Mouse (Mus musculus) liver, embryonic 14.5 days (tissue): ENCODE measurements around the gene Wbp4. TPM values are rescaled to one million over a fixed set of nuclear protein-coding genes. Genes with fewer than 3 reads are reported as not detected.

Experiments
- ATAC-seq: fragments of 200-750 bp; cut with Nextera tagmentation; 2 replicates; pipeline ENCODE4 v1.8.0; 2017; ENCODE audit warnings: moderate number of reproducible peaks, mild to moderate bottlenecking, moderate library complexity; ENCODE audit not compliant: insufficient read depth
- DNase-seq, 3 experiments: peaks; one replicate each; pipeline ENCODE4 v3.0.0-alpha.2; 2012 to 2013; ENCODE audit warnings: low read depth in 3 of 3, low spot score in 3 of 3
- H3K27ac ChIP-seq: fragments of 300-500 bp; sonication (generic); 2 replicates; pipeline ENCODE4 v1.5.1; 2014; ENCODE audit warnings: moderate library complexity, mild to moderate bottlenecking, control low read depth, inconsistent platforms
- H3K27me3 ChIP-seq: fragments of 300-500 bp; sonication (generic); 2 replicates; pipeline ENCODE4 v1.6.1; 2014; ENCODE audit warnings: mild to moderate bottlenecking, low read length, moderate library complexity; ENCODE audit not compliant: control insufficient read depth, insufficient read depth
- H3K36me3 ChIP-seq: fragments of 300-500 bp; sonication (generic); replicated peaks from 2 replicates; pipeline ENCODE4 v1.6.1; 2014; ENCODE audit warnings: low read depth; ENCODE audit not compliant: control insufficient read depth, insufficient read depth
- H3K4me1 ChIP-seq, 2 experiments: fragments of 200-500 bp in 1 of 2; fragments of 300-500 bp in 1 of 2; sonication (generic) in 1 of 2; replicated peaks; 2 replicates each; pipeline ENCODE4 v1.6.1; 2012 to 2014; ENCODE audit warnings: antibody characterized with exemption in 1 of 2, inconsistent platforms in 1 of 2, low read length in 1 of 2; ENCODE audit not compliant: control insufficient read depth in 2 of 2, insufficient read depth in 2 of 2
- H3K4me2 ChIP-seq: fragments of 300-500 bp; sonication (generic); 2 replicates; pipeline ENCODE4 v1.6.1; 2014; ENCODE audit warnings: low read depth, mild to moderate bottlenecking, control low read depth, moderate library complexity
- H3K4me3 ChIP-seq, 2 experiments: fragments of 200-500 bp in 1 of 2; fragments of 300-500 bp in 1 of 2; sonication (generic) in 1 of 2; 2 replicates each; pipeline ENCODE4 v1.5.1; 2012 to 2014; ENCODE audit warnings: low read depth in 2 of 2, low read length in 2 of 2, mild to moderate bottlenecking in 2 of 2, control low read depth in 1 of 2, inconsistent platforms in 1 of 2, moderate library complexity in 1 of 2; ENCODE audit not compliant: insufficient read depth in 1 of 2
- H3K9ac ChIP-seq: fragments of 300-500 bp; sonication (generic); replicated peaks from 2 replicates; pipeline ENCODE4 v1.6.1; 2014; ENCODE audit warnings: mild to moderate bottlenecking, control low read depth, moderate library complexity
- H3K9me3 ChIP-seq: fragments of 300-500 bp; sonication (generic); 2 replicates; pipeline ENCODE4 v1.6.1; 2016; ENCODE audit warnings: low read length, mixed read lengths; ENCODE audit not compliant: control insufficient read depth
- CTCF ChIP-seq: IDR thresholded peaks from 2 replicates; pipeline ENCODE4 v1.5.1; 2016; ENCODE audit warnings: antibody characterized with exemption, low read depth, control low read depth
- EP300 ChIP-seq: IDR thresholded peaks from 2 replicates; pipeline ENCODE4 v1.6.1; 2016; ENCODE audit warnings: antibody characterized with exemption, low read depth
- WGBS: fragments of 180-500 bp; shearing (Covaris S2); extraction: QIAGEN DNeasy Blood & Tissue Kit; methylation state at CpG from one replicate; pipeline ENCODE4 v1.1.7; 2014; ENCODE audit not compliant: insufficient replicate concordance; 5-methylcytosine and 5-hydroxymethylcytosine counted together
- polyA plus RNA-seq, 2 experiments: library from polyadenylated mRNA; depleted of rRNA in 1 of 2; stranded (reverse) in 1 of 2; unstranded in 1 of 2; fragments of >200 nt; fragmentation: Nextera tagmentation in 1 of 2; extraction: Ambion mirVana in 1 of 2; gene quantifications; 2 replicates each; pipeline versions ENCODE4 v1.2.1 to v1.2.3; 2012 to 2014

Wbp4 gene
- polyA plus RNA-seq, 2 experiments: 6.2 to 14.2 TPM

DNA sequence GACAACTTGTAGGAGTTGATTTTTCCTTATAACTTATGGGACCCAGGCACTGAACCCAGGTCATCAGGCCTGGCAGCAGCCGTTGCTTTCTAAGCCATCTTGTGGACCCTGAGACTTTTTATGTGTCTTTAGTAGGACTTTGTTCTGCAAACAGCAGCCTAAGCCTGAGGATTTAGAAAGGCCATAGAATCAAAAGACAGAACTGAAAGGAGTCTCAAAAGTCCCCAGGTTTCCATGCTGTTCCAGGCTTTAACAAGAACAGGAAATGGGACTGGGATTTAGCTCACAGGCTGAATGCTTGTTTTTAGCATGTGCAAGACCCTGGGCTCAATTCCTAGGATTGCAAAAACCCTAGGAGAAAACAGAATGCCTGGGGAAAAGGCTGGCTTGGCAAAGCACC, 26.5 kb upstream of the Wbp4 start:
- no peak overlapping the region for H3K4me2 ChIP-seq
- H3K36me3 ChIP-seq: no peaks in the 10 kb centered on the region
- no peaks in the 10 kb centered on the region for H3K27me3 ChIP-seq
- peaks cover 28 to 44% of the 10 kb centered on the region in 2 experiments for H3K4me1 ChIP-seq
- no peak for DNase-seq
- WGBS: 63% methylated on average over 1 of the region's 1 CpGs
- no peak overlapping the region; the same call in 1 of the 2 replicates for H3K27ac ChIP-seq
- no peak for ATAC-seq
- no peak overlapping the region for H3K9ac ChIP-seq
- no peak for TF ChIP-seq EP300
- TF ChIP-seq CTCF: no peak
- H3K4me3 ChIP-seq: no peak overlapping the region
- H3K9me3 ChIP-seq: no peaks in the 10 kb centered on the region

DNA sequence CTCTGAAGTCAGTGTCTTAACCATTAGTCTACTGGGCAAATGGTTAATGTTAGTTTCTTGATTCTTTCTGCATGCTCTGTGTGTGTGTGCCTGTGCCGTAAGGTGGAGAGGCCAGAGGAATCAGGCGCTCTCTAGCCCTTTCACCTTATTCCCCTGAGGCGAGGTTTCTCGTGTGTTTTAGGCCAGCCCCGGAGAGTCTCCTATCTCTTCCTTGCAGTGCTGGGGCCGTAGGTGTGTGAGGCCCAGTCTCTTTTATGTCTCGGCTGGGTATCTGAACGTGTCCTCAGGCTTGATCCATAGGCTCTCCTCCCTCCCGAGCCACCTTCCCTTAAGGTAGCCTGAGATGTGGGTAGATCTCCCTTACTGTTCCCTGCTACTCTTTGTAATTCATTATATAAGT, 24.9 kb upstream of the Wbp4 start:
- TF ChIP-seq CTCF: no peak
- peak; percentile 74 for TF ChIP-seq EP300
- H3K9me3 ChIP-seq: no peaks in the 10 kb centered on the region
- peak; percentile 71 to 73 (median 72) for DNase-seq
- peak; percentile 98 for ATAC-seq
- WGBS: 14% methylated on average over 9 of the region's 9 CpGs
- H3K27me3 ChIP-seq: no peaks in the 10 kb centered on the region
- no peak overlapping the region for H3K4me3 ChIP-seq
- H3K27ac ChIP-seq: peak overlapping the region; percentile 68
- peak overlapping the region; percentile 60 for H3K4me2 ChIP-seq
- H3K4me1 ChIP-seq: peaks cover 30 to 45% of the 10 kb centered on the region in 2 experiments
- H3K36me3 ChIP-seq: no peaks in the 10 kb centered on the region
- H3K9ac ChIP-seq: peak overlapping the region; percentile 42

DNA sequence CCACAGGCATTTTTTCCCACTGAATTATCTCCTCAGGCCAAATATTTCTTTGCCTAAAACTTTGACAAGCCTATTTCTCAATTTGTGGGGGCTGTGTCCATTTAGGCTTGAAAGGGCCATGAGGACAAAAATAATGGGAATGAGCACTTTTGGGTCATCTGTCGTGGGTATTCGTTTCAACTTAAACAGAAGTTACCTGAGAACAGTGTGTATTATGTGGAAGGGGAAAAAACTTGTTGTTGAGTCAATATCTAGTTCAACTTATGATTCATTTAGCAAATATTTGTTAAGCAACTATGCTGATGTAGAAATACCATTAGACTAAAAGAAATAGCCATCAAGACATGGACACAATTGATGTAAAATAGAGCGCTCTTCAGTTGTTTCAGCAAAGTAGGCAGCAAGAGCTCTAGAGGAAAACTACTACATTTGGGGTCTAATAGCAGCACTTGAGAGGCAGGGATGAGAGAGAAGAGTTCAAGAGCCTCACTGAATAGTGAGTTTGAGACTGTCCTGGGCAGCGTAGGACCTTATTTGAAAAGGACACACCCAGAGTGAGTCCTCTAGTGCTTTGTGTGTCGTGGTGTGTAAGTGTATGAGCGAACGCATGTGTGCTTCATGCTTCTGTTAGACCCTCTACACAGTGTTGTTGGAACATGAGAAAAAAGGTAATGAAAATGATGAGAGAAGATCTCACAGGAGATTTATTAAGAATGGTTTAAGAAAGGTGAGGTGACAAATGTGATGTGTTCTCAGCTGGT, 23.1 kb upstream of the Wbp4 start:
- Histone ChIP-seq H3K4me2 (no peak overlapping the region), H3K36me3 (no peaks in the 10 kb centered on the region), H3K27me3 (no peaks in the 10 kb centered on the region), H3K9ac (no peak overlapping the region), H3K27ac (no peak overlapping the region), H3K4me1 (peaks cover 45 to 58% of the 10 kb centered on the region in 2 experiments), H3K9me3 (no peaks in the 10 kb centered on the region), H3K4me3 (no peak overlapping the region)
- no peak for TF ChIP-seq CTCF
- TF ChIP-seq EP300: no peak
- WGBS: 91% methylated on average over 7 of the region's 7 CpGs
- ATAC-seq (no peak), DNase-seq (no peak)

DNA sequence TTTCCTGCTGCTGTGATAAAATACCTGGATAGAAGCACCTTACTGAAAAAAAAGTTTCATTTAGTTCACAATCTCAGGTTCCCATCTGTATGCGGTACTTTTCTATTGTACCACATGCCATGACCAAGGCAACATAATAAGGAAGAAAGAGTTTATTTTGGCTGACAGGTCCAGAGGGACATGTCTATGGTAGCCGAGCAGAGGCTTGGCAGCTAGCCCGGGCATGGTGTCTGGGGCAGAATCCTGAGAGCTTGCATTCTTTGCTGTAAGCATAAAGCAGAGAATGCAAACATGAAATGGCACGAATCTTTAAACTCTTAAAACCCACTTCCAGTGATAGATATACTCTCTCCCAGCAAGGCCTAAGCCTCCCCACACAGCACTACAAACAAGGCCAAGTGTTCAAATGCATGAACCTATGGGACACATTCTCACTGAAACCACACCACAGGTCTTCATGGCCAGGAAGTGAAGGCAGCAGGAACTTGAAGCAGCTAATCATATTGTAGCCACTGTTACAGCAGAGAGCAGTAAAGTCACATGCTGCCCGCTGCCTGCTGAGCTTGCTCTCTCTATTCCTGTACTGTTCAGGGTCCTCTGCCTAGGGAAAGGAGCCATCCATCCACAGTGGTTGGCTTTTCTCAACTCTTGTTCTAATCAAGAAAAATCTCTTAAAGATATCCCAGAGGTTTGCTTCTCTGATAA, 22.2 kb upstream of the Wbp4 start:
- TF ChIP-seq EP300: no peak
- 0 out of 2 replicates have a peak, but pooled peaks have one; percentile 4 for TF ChIP-seq CTCF
- no peak overlapping the region for H3K4me2 ChIP-seq
- no peaks in the 10 kb centered on the region for H3K36me3 ChIP-seq
- H3K4me1 ChIP-seq: peaks cover 50 to 61% of the 10 kb centered on the region in 2 experiments
- no peak overlapping the region for H3K9ac ChIP-seq
- H3K4me3 ChIP-seq: no peak overlapping the region
- ATAC-seq (no peak), DNase-seq (no peak)
- peak overlapping the region; percentile 17; the same call in 1 of the 2 replicates for H3K27ac ChIP-seq
- WGBS: 69% methylated on average over 5 of the region's 5 CpGs
- no peaks in the 10 kb centered on the region for H3K27me3 ChIP-seq
- no peaks in the 10 kb centered on the region for H3K9me3 ChIP-seq

DNA sequence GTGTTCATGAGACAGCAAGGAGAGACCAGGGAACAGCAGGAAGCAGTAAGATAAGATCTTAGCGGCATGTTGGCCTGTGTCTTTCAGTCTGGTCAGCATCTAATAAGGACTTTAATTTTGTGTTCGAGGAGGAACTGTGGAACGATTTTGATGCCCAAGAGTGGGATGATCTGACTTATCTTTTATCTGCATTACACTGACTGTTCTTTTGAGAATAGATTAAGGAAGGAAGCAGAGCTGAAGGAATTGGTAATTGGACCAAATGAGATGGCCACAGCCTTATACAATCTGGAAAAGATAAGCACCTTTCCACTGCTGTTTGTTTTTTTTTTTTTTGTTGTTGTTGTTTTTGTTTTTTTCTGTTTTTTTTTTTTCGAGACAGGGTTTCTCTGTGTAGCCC, 19.4 kb upstream of the Wbp4 start:
- H3K9me3 ChIP-seq: no peaks in the 10 kb centered on the region
- DNase-seq: no peak
- H3K36me3 ChIP-seq: no peaks in the 10 kb centered on the region
- TF ChIP-seq CTCF (no peak), EP300 (0 out of 2 replicates have a peak, but pooled peaks have one; percentile 32)
- H3K4me1 ChIP-seq: peaks cover 37 to 46% of the 10 kb centered on the region in 2 experiments
- WGBS: 24% methylated on average over 4 of the region's 4 CpGs
- H3K4me3 ChIP-seq: no peak overlapping the region
- H3K27me3 ChIP-seq: no peaks in the 10 kb centered on the region
- no peak overlapping the region for H3K9ac ChIP-seq
- peak overlapping the region; percentile 13; the same call in 1 of the 2 replicates for H3K4me2 ChIP-seq
- peak overlapping the region; percentile 13; the same call in 1 of the 2 replicates for H3K27ac ChIP-seq
- peak; percentile 25; the same call in 1 of the 2 replicates for ATAC-seq
